Mouse (Mus musculus): ENCODE data around the gene Olfr1443. TPM values are rescaled to one million over a fixed set of nuclear protein-coding genes. Genes with fewer than 3 reads are reported as not detected.

Olfr1443 gene
- not detected for polyA plus RNA-seq (2014; fragmentation: Illumina TruSeq; extraction: RNeasy Lipid Tissue Mini Kit (QIAGEN cat#74804); ENCODE audit: low replicate concordance)

DNA sequence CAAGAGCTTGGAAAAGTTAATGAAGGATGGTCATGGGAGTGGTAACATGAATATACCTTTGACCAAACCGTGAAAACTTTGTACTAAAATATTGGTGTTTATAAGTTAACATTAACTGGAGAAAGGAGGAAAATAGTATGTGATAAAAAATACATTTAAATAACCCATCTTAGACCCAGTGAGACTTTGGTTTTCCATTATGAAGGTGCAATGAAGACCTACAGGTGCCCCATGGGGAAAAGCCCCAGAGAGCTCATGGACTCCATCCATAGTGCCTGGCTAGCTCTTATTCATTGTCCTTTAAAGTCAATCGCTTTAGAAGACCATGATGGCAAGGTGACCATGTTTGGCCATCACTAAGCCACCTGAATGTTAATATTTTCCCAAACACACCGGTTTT lies at the start of gene Olfr1443:
TSS of gene Olfr1443 (plus strand) at position 301 of the 400 bp plus-strand sequence.

DNA sequence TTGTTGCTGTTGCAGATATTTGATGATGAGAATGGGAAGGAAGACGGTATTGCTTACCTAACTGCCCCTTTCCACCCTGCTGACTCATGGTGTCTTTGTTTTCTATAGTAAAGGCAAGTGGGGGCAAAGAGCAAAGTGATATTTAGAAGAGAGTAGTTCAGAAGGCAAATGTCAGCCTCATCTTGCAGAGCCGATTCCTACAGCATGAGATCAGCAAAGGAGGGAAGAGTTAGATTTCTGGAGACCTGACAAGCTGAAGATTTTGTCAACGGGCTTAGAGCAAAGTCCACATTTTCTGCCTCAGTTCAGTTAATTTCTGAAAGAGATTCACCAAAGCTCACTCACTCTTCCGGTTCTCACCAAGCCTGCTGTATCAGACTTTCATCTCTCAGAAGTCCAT lies 44.7 kb upstream of the Olfr1443 start, which contains the start of gene Glyat:
TSS of gene Glyat (plus strand) at position 133 of the 400 bp plus-strand sequence.

GRCm38 (mm10) chr19:12670139-12670538 lies 7.8 kb upstream of the Olfr1443 start, which contains the start of gene Olfr1442:
Olfr1442 (plus strand) TSS chr19:12670439.

GRCm38 (mm10) chr19:12695590-12695989 lies 17.7 kb downstream of the Olfr1443 start, which contains the start of gene Keg1:
Keg1 (plus strand) TSS chr19:12695786.

Other genes with a start within 250 kb of the Olfr1443 start
- 68.6 TPM for gene Mpeg1, start 217.3 kb upstream of the Olfr1443 start, polyA plus RNA-seq (2014; fragmentation: Illumina TruSeq; extraction: RNeasy Lipid Tissue Mini Kit (QIAGEN cat#74804); ENCODE audit: low replicate concordance)
- 12.3 TPM for gene Dtx4, start 176.7 kb upstream of the Olfr1443 start, polyA plus RNA-seq (2014; fragmentation: Illumina TruSeq; extraction: RNeasy Lipid Tissue Mini Kit (QIAGEN cat#74804); ENCODE audit: low replicate concordance)
- gene Fam111a, start 132.4 kb upstream of the Olfr1443 start, polyA plus RNA-seq (2014; fragmentation: Illumina TruSeq; extraction: RNeasy Lipid Tissue Mini Kit (QIAGEN cat#74804); ENCODE audit: low replicate concordance): 37.2 TPM
- gene Gm4952, start 78.1 kb upstream of the Olfr1443 start, polyA plus RNA-seq (2014; fragmentation: Illumina TruSeq; extraction: RNeasy Lipid Tissue Mini Kit (QIAGEN cat#74804); ENCODE audit: low replicate concordance): 1.7 TPM
- gene Glyat, start 44.8 kb upstream of the Olfr1443 start, polyA plus RNA-seq (2014; fragmentation: Illumina TruSeq; extraction: RNeasy Lipid Tissue Mini Kit (QIAGEN cat#74804); ENCODE audit: low replicate concordance): 1.3 TPM
- gene Olfr1442, start 7.7 kb upstream of the Olfr1443 start, polyA plus RNA-seq (2014; fragmentation: Illumina TruSeq; extraction: RNeasy Lipid Tissue Mini Kit (QIAGEN cat#74804); ENCODE audit: low replicate concordance): not detected
- gene Keg1, start 17.7 kb downstream of the Olfr1443 start, polyA plus RNA-seq (2014; fragmentation: Illumina TruSeq; extraction: RNeasy Lipid Tissue Mini Kit (QIAGEN cat#74804); ENCODE audit: low replicate concordance): 0.93 TPM
- 2.5 TPM for gene Cntf, start 87.5 kb downstream of the Olfr1443 start, polyA plus RNA-seq (2014; fragmentation: Illumina TruSeq; extraction: RNeasy Lipid Tissue Mini Kit (QIAGEN cat#74804); ENCODE audit: low replicate concordance)
- gene Zfp91, start 118.0 kb downstream of the Olfr1443 start, polyA plus RNA-seq (2014; fragmentation: Illumina TruSeq; extraction: RNeasy Lipid Tissue Mini Kit (QIAGEN cat#74804); ENCODE audit: low replicate concordance): 170 TPM
- 5.0 TPM for gene Lpxn, start 118.1 kb downstream of the Olfr1443 start, polyA plus RNA-seq (2014; fragmentation: Illumina TruSeq; extraction: RNeasy Lipid Tissue Mini Kit (QIAGEN cat#74804); ENCODE audit: low replicate concordance)
- not detected for gene Gm5244, start 168.6 kb downstream of the Olfr1443 start, polyA plus RNA-seq (2014; fragmentation: Illumina TruSeq; extraction: RNeasy Lipid Tissue Mini Kit (QIAGEN cat#74804); ENCODE audit: low replicate concordance)
- gene Olfr1444, start 179.2 kb downstream of the Olfr1443 start, polyA plus RNA-seq (2014; fragmentation: Illumina TruSeq; extraction: RNeasy Lipid Tissue Mini Kit (QIAGEN cat#74804); ENCODE audit: low replicate concordance): not detected
- not detected for gene Olfr1445, start 205.7 kb downstream of the Olfr1443 start, polyA plus RNA-seq (2014; fragmentation: Illumina TruSeq; extraction: RNeasy Lipid Tissue Mini Kit (QIAGEN cat#74804); ENCODE audit: low replicate concordance)
- not detected for gene Olfr1446, start 215.4 kb downstream of the Olfr1443 start, polyA plus RNA-seq (2014; fragmentation: Illumina TruSeq; extraction: RNeasy Lipid Tissue Mini Kit (QIAGEN cat#74804); ENCODE audit: low replicate concordance)
- gene Olfr1447, start 225.6 kb downstream of the Olfr1443 start, polyA plus RNA-seq (2014; fragmentation: Illumina TruSeq; extraction: RNeasy Lipid Tissue Mini Kit (QIAGEN cat#74804); ENCODE audit: low replicate concordance): not detected
- not detected for gene Olfr1448, start 246.3 kb downstream of the Olfr1443 start, polyA plus RNA-seq (2014; fragmentation: Illumina TruSeq; extraction: RNeasy Lipid Tissue Mini Kit (QIAGEN cat#74804); ENCODE audit: low replicate concordance)